ENCODE assay signal across 14 mouse cellular contexts in the genomic region with DNA sequence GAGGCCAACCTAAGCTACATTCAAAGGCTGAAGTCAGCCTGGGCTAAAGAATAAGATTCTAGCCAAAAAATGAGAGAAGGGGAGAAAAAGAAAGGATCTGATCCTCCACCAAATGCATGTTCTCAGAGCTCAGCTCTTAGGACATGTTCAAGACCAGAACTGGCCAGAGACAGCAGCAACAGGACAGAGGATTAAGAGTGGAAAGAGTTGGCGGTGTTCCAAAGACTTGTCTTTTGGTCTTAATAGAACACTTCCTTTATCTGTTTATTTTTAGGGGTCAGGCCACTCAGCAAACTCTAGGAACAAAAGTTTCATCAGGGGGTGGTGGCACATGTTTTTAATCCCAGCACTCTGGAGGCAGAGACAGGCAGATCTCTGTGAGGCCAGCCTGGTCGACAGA. TPM values are rescaled to one million over a fixed set of nuclear protein-coding genes. Genes with fewer than 3 reads are reported as not detected.
DNase-seq lines count a peak whose midpoint lies in the region; ATAC-seq and TF ChIP-seq lines count a peak whose summit lies in the region.
"Had no signal": no experiment of that assay in that cellular context is flagged by ENCODE, and none has a peak within 500 bp of the region (broad histone marks: within the 10 kb centered on the region; RNA-seq: fewer than 3 reads in every experiment).

No protein-coding gene starts in this region.

- ATAC-seq in limb, embryonic 14.5 days (ENCODE audit: low FRiP score, low read depth): no peak
- ATAC-seq: forebrain, postnatal 0 days; hindbrain, embryonic 16.5 days had no signal

- H3K36me3 ChIP-seq in limb, embryonic 14.5 days (ENCODE audit: control insufficient read depth, insufficient read depth, low read length): no peaks in the 10 kb centered on the region
- H3K36me3 ChIP-seq in limb, embryonic 10.5 days: no peaks in the 10 kb centered on the region
- H3K36me3 ChIP-seq: G1E had no signal

- TF ChIP-seq POLR2A in limb, embryonic 14.5 days (IDR thresholded peaks at IDR 0.05; ENCODE audit: borderline replicate concordance, extremely low read depth, insufficient read depth, insufficient read length): no peak
- TF ChIP-seq POLR2A in brain, embryonic 14.5 days (IDR thresholded peaks at IDR 0.05; ENCODE audit: borderline replicate concordance, extremely low read depth, insufficient read depth, insufficient read length, poor library complexity, severe bottlenecking): no peak

- TF ChIP-seq CTCF in brain, embryonic 14.5 days (IDR thresholded peaks at IDR 0.05; ENCODE audit: borderline replicate concordance, extremely low read depth, insufficient read depth, insufficient read length): no peak

- H3K27me3 ChIP-seq in limb, embryonic 14.5 days (ENCODE audit: control insufficient read depth, insufficient read depth, low read length): peaks cover 40% of the 10 kb centered on the region
- H3K27me3 ChIP-seq in limb, embryonic 10.5 days (ENCODE audit: low read depth, poor library complexity, severe bottlenecking): peaks cover 12% of the 10 kb centered on the region; the same call in 1 of the 2 replicates

- no peak overlapping the region for H3K4me3 ChIP-seq in limb, embryonic 14.5 days (replicated peaks; ENCODE audit: low read length)
- H3K4me3 ChIP-seq in limb, embryonic 10.5 days: no peak overlapping the region
- H3K4me3 ChIP-seq: liver, embryonic 15.5 days had no signal

- 75% methylated on average over 2 of the region's 2 CpGs for WGBS in limb, embryonic 14.5 days
- WGBS in limb, embryonic 10.5 days: 78% methylated on average over 2 of the region's 2 CpGs

- DNase-seq in cerebellum, postnatal 10 days: peak; percentile 26 to 47
- DNase-seq in cerebellum, postnatal 4 days (ENCODE audit: low spot score in 2 of 2): no peak
- peak; percentile 33 for DNase-seq in limb, embryonic 14.5 days (ENCODE audit: low spot score)
- no peak for DNase-seq in limb, embryonic 10.5 days (ENCODE audit: low spot score)
- DNase-seq in brain, embryonic 14.5 days (ENCODE audit: low read depth): peak; percentile 4
- peak; percentile 69 for DNase-seq in lung, postnatal 36 days
- no peak for DNase-seq in left cerebral cortex, adult 11 months (ENCODE audit: low spot score)
- DNase-seq: adrenal gland, postnatal 10 days; forebrain, postnatal 0 days; left cerebral cortex, postnatal 4 days; midbrain, embryonic 14.5 days had no signal

- H3K4me1 ChIP-seq in limb, embryonic 14.5 days (ENCODE audit: control insufficient read depth, insufficient read depth, low read length): peaks cover 9% of the 10 kb centered on the region; the same call in 1 of the 2 replicates
- H3K4me1 ChIP-seq in limb, embryonic 10.5 days: peaks cover 25% of the 10 kb centered on the region

- H3K27ac ChIP-seq in limb, embryonic 14.5 days (replicated peaks; ENCODE audit: low read depth, low read length): no peak overlapping the region
- H3K27ac ChIP-seq in limb, embryonic 10.5 days: no peak overlapping the region
- H3K27ac ChIP-seq: liver, embryonic 15.5 days had no signal

- H3K9ac ChIP-seq in limb, embryonic 14.5 days (ENCODE audit: low read depth, low read length, severe bottlenecking): no peak overlapping the region
- H3K9ac ChIP-seq: forebrain, postnatal 0 days; liver, embryonic 15.5 days had no signal

- no peak overlapping the region for H3K4me2 ChIP-seq in limb, embryonic 14.5 days (replicated peaks; ENCODE audit: low read depth, low read length, severe bottlenecking)

- no peaks in the 10 kb centered on the region for H3K9me3 ChIP-seq in limb, embryonic 14.5 days (ENCODE audit: control insufficient read depth, low read length)
- H3K9me3 ChIP-seq in limb, embryonic 10.5 days (replicated peaks): no peaks in the 10 kb centered on the region
- H3K9me3 ChIP-seq: liver, embryonic 15.5 days had no signal

RNA-seq across cellular contexts. Expression of gene Zbtb46, which starts 3.3 kb away (rescaled TPM):
- 3.8 and 4.4 TPM in 2 replicates for polyA plus RNA-seq in limb, embryonic 14.5 days (2012; rRNA removed)
- 4.3 and 4.4 TPM in 2 replicates for polyA plus RNA-seq in limb, embryonic 14.5 days (2014; fragmentation: Nextera tagmentation; extraction: Ambion mirVana)
- polyA plus RNA-seq in limb, embryonic 10.5 days (2016; fragmentation: Nextera tagmentation; extraction: Ambion mirVana): 17.5 and 17.7 TPM in 2 replicates
- polyA plus RNA-seq in brain, embryonic 14.5 days (2012; rRNA removed): 12.1 and 18.4 TPM in 2 replicates
- polyA plus RNA-seq: G1E had no signal

RNA-seq across cellular contexts. Expression of gene Abhd16b, which starts 37.1 kb away (rescaled TPM):
- polyA plus RNA-seq in limb, embryonic 14.5 days (2012; rRNA removed): not detected in 2 replicates
- not detected in 2 replicates for polyA plus RNA-seq in limb, embryonic 14.5 days (2014; fragmentation: Nextera tagmentation; extraction: Ambion mirVana)
- polyA plus RNA-seq in limb, embryonic 10.5 days (2016; fragmentation: Nextera tagmentation; extraction: Ambion mirVana): 0.08 and 0.21 TPM in 2 replicates
- polyA plus RNA-seq in brain, embryonic 14.5 days (2012; rRNA removed): not detected in 2 replicates
- polyA plus RNA-seq: forebrain, postnatal 0 days; G1E; liver, embryonic 15.5 days had no signal

RNA-seq across cellular contexts. Expression of gene Tpd52l2, which starts 41.0 kb away (rescaled TPM):
- 108 and 123 TPM in 2 replicates for polyA plus RNA-seq in limb, embryonic 14.5 days (2012; rRNA removed)
- 172 and 177 TPM in 2 replicates for polyA plus RNA-seq in limb, embryonic 14.5 days (2014; fragmentation: Nextera tagmentation; extraction: Ambion mirVana)
- polyA plus RNA-seq in limb, embryonic 10.5 days (2016; fragmentation: Nextera tagmentation; extraction: Ambion mirVana): 176 and 185 TPM in 2 replicates
- 94.9 and 118 TPM in 2 replicates for polyA plus RNA-seq in brain, embryonic 14.5 days (2012; rRNA removed)

Comparison
In these comparisons a context has a peak if more than half of its experiments do, and no peak if none do; other contexts are left out.
1. DNase-seq: peak in cerebellum, postnatal 10 days (2 of 2), limb, embryonic 14.5 days (single experiment), brain, embryonic 14.5 days (single experiment) and lung, postnatal 36 days (single experiment); none in cerebellum, postnatal 4 days (0 of 2), limb, embryonic 10.5 days (single experiment) and left cerebral cortex, adult 11 months (single experiment).